Mouse (Mus musculus) erythroblast, embryonic 14.5 days (primary cell): ENCODE measurements around the gene Cacna2d1. TPM values are rescaled to one million over a fixed set of nuclear protein-coding genes. Genes with fewer than 3 reads are reported as not detected.

ENCODE experiments used
- H3K27me3 ChIP-seq: 2 replicates; pipeline ENCODE4 v1.6.1; 2012; ENCODE audit warnings: inconsistent platforms; ENCODE audit not compliant: control insufficient read depth
- H3K36me3 ChIP-seq: 2 replicates; pipeline ENCODE4 v1.6.1; 2012; ENCODE audit warnings: mild to moderate bottlenecking, inconsistent platforms; ENCODE audit not compliant: control insufficient read depth
- H3K4me1 ChIP-seq: 2 replicates; pipeline ENCODE4 v1.6.1; 2012; ENCODE audit warnings: inconsistent platforms; ENCODE audit not compliant: control insufficient read depth
- H3K4me3 ChIP-seq: replicated peaks from 2 replicates; pipeline ENCODE3; 2012; ENCODE audit warnings: moderate library complexity, mild to moderate bottlenecking, inconsistent platforms
- H3K9me3 ChIP-seq: 2 replicates; pipeline ENCODE4 v1.6.1; 2012; ENCODE audit warnings: low read length, inconsistent platforms, mixed read lengths; ENCODE audit not compliant: control insufficient read depth
- GATA1 ChIP-seq: IDR thresholded peaks from 2 replicates; pipeline ENCODE4 v1.6.1; 2012; ENCODE audit warnings: low read length, inconsistent platforms, mixed read lengths
- TAL1 ChIP-seq: IDR thresholded peaks from 3 replicates; pipeline ENCODE4 v1.6.1; 2012; ENCODE audit warnings: low read length, inconsistent platforms, mixed read lengths
- polyA plus RNA-seq: library from polyadenylated mRNA; stranded (reverse); fragments of >175 nt; gene quantifications from 2 replicates; pipeline ENCODE4 v1.2.3, GENCODE M21; 2012

The Cacna2d1 gene
- polyA plus RNA-seq, 1 experiment, result not detected

- Histone ChIP-seq H3K27me3 (no peaks in the 10 kb centered on the region), H3K4me3 (no peak overlapping the region), H3K4me1 (no peaks in the 10 kb centered on the region), H3K9me3 (no peaks in the 10 kb centered on the region), H3K36me3 (no peaks in the 10 kb centered on the region)
- TF ChIP-seq GATA1 (no peak), TAL1 (no peak)
Observed at GRCm38 (mm10) chr5:16363171-16363570, 428.7 kb downstream of the Cacna2d1 start.

GRCm38 (mm10) chr5:16370706-16371105 lies 436.2 kb downstream of the Cacna2d1 start:
- H3K36me3 ChIP-seq, result no peaks in the 10 kb centered on the region
- TF ChIP-seq TAL1, result no peak
- TF ChIP-seq GATA1, result no peak
- no peaks in the 10 kb centered on the region for H3K9me3 ChIP-seq
- H3K27me3 ChIP-seq, result no peaks in the 10 kb centered on the region
- no peaks in the 10 kb centered on the region for H3K4me1 ChIP-seq
- H3K4me3 ChIP-seq, result no peak overlapping the region

GRCm38 (mm10) chr5:16373966-16374365 lies 439.5 kb downstream of the Cacna2d1 start:
- no peaks in the 10 kb centered on the region for H3K27me3 ChIP-seq
- peaks cover 5% of the 10 kb centered on the region for H3K9me3 ChIP-seq
- H3K4me1 ChIP-seq, result no peaks in the 10 kb centered on the region
- no peaks in the 10 kb centered on the region for H3K36me3 ChIP-seq
- TF ChIP-seq GATA1 (no peak), TAL1 (no peak)
- no peak overlapping the region for H3K4me3 ChIP-seq

GRCm38 (mm10) chr5:16376329-16376908 lies 441.9 kb downstream of the Cacna2d1 start:
- Histone ChIP-seq H3K36me3 (no peaks in the 10 kb centered on the region), H3K27me3 (no peaks in the 10 kb centered on the region), H3K4me1 (no peaks in the 10 kb centered on the region), H3K9me3 (peaks cover 9% of the 10 kb centered on the region), H3K4me3 (no peak overlapping the region)
- no peak for TF ChIP-seq TAL1
- no peak for TF ChIP-seq GATA1

- Histone ChIP-seq H3K4me1 (no peaks in the 10 kb centered on the region), H3K36me3 (no peaks in the 10 kb centered on the region), H3K4me3 (no peak overlapping the region), H3K27me3 (no peaks in the 10 kb centered on the region), H3K9me3 (no peaks in the 10 kb centered on the region)
- TF ChIP-seq GATA1 (no peak), TAL1 (no peak)
Observed at GRCm38 (mm10) chr5:16410011-16410410, 475.5 kb downstream of the Cacna2d1 start.

GRCm38 (mm10) chr5:16414693-16415092 lies 480.2 kb downstream of the Cacna2d1 start:
- no peaks in the 10 kb centered on the region for H3K27me3 ChIP-seq
- no peaks in the 10 kb centered on the region for H3K36me3 ChIP-seq
- TF ChIP-seq TAL1, result no peak
- no peak for TF ChIP-seq GATA1
- no peak overlapping the region for H3K4me3 ChIP-seq
- no peaks in the 10 kb centered on the region for H3K4me1 ChIP-seq
- H3K9me3 ChIP-seq, result no peaks in the 10 kb centered on the region

- no peaks in the 10 kb centered on the region for H3K27me3 ChIP-seq
- TF ChIP-seq TAL1 (no peak), GATA1 (no peak)
- H3K36me3 ChIP-seq, result no peaks in the 10 kb centered on the region
- H3K4me3 ChIP-seq, result no peak overlapping the region
- H3K4me1 ChIP-seq, result no peaks in the 10 kb centered on the region
- H3K9me3 ChIP-seq, result no peaks in the 10 kb centered on the region
Observed at GRCm38 (mm10) chr5:16417996-16418395, 483.5 kb downstream of the Cacna2d1 start.

GRCm38 (mm10) chr5:16418504-16418903 lies 484.0 kb downstream of the Cacna2d1 start:
- no peak overlapping the region for H3K4me3 ChIP-seq
- H3K4me1 ChIP-seq, result no peaks in the 10 kb centered on the region
- TF ChIP-seq TAL1 (no peak), GATA1 (no peak)
- H3K27me3 ChIP-seq, result no peaks in the 10 kb centered on the region
- no peaks in the 10 kb centered on the region for H3K36me3 ChIP-seq
- H3K9me3 ChIP-seq, result no peaks in the 10 kb centered on the region

Other genes with a start within 250 kb of the Cacna2d1 start
- gene Speer4c, start 220.4 kb upstream of the Cacna2d1 start, polyA plus RNA-seq, result not detected in 2 replicates